Mouse (Mus musculus): ENCODE results near the gene Shisa9. TPM values are rescaled to one million over a fixed set of nuclear protein-coding genes. Genes with fewer than 3 reads are reported as not detected.
A peak's percentile ranks its signal among the peaks of the same experiment; 100 is the strongest.
"Not testable (repeated sequence)": the region's sequence is repeated elsewhere in the genome, so short reads cannot be mapped to it uniquely, and the experiment has no call there.

Shisa9 gene
- total RNA-seq (2017): not detected in 2 replicates

DNA sequence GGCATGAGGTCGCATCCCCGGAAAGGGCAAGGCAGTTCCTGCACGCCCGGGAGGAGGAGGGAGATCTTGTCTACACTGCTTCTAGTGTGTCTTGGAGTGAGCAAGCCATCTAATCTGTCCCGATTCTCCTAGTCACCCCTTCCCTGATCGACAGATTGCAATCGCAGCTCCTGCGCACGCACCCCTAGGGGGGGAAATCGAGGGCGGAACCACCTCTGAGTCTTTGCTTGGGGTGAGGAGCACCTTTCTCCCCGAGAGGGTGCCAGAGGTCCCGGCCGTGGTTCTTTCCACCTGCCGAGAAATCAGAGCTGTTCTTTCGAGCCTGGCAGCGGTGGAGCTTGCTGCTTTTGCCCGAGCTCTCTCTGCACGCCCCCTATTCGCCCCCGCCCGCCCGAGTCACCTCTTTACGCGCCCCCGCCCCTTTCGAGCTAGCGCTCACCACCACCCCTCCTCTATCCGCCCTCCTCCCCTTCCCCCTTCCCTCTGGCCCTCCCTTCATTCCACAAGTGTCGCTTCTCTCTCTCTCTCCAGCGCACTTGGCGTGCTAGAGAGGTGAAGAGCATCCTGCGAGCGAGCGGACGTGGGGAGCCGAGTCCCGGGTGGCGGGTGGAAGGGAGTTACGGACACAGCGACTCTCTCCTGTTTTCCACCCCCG lies at the start of gene Shisa9:
TSS of gene Shisa9 (plus strand) at position 498 of the 655 bp plus-strand sequence.
- no peak for ATAC-seq (ENCODE audit: extremely low read depth, insufficient number of reproducible peaks, low FRiP score, poor library complexity, severe bottlenecking)

DNA sequence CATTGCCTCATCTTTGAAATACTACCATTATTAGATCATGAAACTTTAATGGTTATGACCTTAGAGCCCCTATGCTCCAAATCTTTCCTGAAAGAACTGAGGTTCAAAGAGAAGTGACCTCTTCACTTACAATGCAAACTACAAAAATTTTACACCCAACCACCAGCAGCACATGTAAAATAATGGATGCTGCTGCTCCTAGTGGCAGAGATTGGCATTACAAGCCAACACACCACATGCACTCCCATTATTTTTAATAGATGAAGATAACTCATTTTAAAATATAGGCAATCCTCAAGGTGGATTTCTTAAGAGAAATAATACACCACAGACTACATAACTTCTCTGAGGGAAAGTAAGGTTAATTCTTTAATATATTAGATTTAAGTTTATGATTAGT lies 43.4 kb upstream of the Shisa9 start:
- ATAC-seq (ENCODE audit: extremely low read depth, insufficient number of reproducible peaks, low FRiP score, poor library complexity, severe bottlenecking): peak; percentile 39; the same call in 1 of the 2 replicates

DNA sequence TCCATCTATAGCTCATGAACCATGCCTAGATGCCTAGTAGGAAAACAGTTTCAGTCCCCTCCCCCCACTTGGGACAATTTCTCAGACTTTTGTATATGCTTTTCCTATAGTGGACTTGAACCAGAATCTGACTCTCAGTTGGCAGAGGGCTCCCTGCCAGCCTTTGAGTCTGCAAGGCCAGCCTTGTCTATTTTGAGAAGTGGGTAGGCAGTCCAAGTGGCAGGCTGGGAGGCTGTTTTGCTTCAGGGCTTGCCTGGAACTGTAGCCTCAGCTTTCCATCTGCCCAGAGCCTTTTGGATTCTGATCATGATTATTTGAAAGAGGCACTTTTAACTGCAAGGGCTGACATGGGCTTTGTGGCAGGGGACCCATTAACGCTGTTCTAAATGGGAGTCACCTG lies 23.2 kb upstream of the Shisa9 start:
- no peak for ATAC-seq (ENCODE audit: extremely low read depth, insufficient number of reproducible peaks, low FRiP score, poor library complexity, severe bottlenecking)

- ATAC-seq (ENCODE audit: extremely low read depth, insufficient number of reproducible peaks, low FRiP score, poor library complexity, severe bottlenecking): no peak
Observed at GRCm38 (mm10) chr16:11966041-11966440, 17.9 kb upstream of the Shisa9 start.

- not testable (repeated sequence) for ATAC-seq (ENCODE audit: extremely low read depth, insufficient number of reproducible peaks, low FRiP score, poor library complexity, severe bottlenecking)
Observed at GRCm38 (mm10) chr16:11966810-11967209, 17.1 kb upstream of the Shisa9 start.

GRCm38 (mm10) chr16:11967579-11967978 lies 16.3 kb upstream of the Shisa9 start:
- ATAC-seq (ENCODE audit: extremely low read depth, insufficient number of reproducible peaks, low FRiP score, poor library complexity, severe bottlenecking): no peak

- ATAC-seq (ENCODE audit: extremely low read depth, insufficient number of reproducible peaks, low FRiP score, poor library complexity, severe bottlenecking): no peak
Observed at GRCm38 (mm10) chr16:11973707-11974106, 10.2 kb upstream of the Shisa9 start.

DNA sequence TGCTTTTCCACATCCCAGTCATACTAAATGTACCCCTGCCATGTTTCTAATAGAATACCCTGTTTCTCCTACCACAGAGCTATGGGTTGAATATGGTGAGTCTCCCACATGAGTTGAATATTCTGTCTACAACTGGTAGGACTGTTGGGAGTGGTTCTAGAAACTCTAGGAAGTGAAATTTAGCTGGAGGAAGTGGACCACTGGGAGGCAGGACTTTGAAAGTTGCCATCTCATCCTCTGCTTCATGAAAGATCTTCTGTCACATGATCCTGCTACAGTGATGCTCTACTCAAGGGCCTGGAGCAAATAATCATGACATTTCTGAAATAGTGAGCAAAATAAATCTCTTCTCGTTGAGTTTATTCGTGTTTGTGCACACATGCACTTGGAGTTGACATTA lies 7.2 kb upstream of the Shisa9 start:
- no peak for ATAC-seq (ENCODE audit: extremely low read depth, insufficient number of reproducible peaks, low FRiP score, poor library complexity, severe bottlenecking)

GRCm38 (mm10) chr16:11980764-11981163 lies 3.1 kb upstream of the Shisa9 start:
- ATAC-seq (ENCODE audit: extremely low read depth, insufficient number of reproducible peaks, low FRiP score, poor library complexity, severe bottlenecking): no peak

DNA sequence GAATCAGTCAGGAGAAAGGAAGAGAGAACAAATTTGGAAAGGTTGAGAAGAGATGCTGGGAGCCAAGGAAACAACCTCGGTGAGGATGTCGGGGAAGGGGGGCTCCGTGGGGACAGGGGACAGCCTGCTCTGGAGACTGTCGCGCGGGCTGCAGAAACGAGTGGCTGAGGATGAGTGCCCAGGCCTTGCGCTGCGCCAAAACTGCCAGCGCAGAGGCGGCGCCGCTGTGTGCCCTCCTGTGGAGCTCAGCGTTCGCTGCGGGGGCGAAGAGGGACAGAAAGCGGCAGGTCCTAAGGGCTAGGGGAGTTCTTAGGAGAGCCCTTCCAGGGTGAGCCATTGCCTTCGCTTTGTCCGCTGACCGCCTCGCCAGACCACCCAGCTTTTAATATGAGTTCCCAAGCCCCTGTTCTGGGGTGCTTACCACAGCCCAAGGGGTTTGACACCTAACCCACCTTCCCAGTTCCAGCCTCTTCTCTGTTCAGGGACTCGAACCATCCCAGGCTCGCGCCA lies 752 bp upstream of the Shisa9 start:
- ATAC-seq (ENCODE audit: extremely low read depth, insufficient number of reproducible peaks, low FRiP score, poor library complexity, severe bottlenecking): no peak

- no peak for ATAC-seq (ENCODE audit: extremely low read depth, insufficient number of reproducible peaks, low FRiP score, poor library complexity, severe bottlenecking)
Observed at GRCm38 (mm10) chr16:11984271-11984791, 418 bp downstream of the Shisa9 start.

- no peak for ATAC-seq (ENCODE audit: extremely low read depth, insufficient number of reproducible peaks, low FRiP score, poor library complexity, severe bottlenecking)
Observed at GRCm38 (mm10) chr16:11987056-11987455, 3.1 kb downstream of the Shisa9 start.

DNA sequence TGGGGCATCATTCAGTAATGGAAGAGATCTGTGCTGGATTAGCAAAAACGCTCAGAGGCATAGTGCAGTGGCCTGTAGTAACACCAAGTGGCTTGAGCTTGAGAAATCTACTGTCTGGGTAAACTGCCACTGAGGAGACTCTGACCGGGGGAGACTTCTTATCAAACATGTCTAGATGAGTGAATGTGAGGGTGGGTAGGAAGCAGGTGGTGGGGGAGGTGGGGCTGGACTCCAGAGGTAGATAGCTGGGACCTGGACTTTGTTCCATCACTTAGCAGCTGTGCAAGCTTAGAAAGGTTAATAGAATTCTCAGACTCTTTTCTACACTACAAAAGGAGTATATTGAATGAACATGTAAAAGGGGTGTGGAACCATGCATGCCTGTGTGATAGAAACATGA lies 21.3 kb downstream of the Shisa9 start:
- ATAC-seq (ENCODE audit: extremely low read depth, insufficient number of reproducible peaks, low FRiP score, poor library complexity, severe bottlenecking): no peak

DNA sequence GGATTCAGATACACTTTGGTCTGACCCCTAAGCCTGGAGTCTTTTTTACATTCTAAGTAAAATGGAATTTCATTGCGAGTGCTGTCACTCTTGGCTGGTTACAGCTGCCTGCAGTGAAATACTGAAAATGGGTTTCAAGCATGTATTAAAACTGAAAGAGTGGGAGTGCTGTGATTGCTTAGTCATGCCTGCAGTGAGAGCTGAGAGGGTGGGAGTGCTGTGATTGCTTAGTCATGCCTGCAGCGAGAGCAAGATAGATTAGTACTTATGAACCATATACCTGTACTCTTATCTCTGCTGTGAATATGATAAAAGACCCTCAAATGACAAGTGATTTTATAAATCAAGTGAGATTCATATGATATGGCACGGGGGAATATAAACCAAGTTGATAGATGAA lies 26.2 kb downstream of the Shisa9 start:
- no peak for ATAC-seq (ENCODE audit: extremely low read depth, insufficient number of reproducible peaks, low FRiP score, poor library complexity, severe bottlenecking)

DNA sequence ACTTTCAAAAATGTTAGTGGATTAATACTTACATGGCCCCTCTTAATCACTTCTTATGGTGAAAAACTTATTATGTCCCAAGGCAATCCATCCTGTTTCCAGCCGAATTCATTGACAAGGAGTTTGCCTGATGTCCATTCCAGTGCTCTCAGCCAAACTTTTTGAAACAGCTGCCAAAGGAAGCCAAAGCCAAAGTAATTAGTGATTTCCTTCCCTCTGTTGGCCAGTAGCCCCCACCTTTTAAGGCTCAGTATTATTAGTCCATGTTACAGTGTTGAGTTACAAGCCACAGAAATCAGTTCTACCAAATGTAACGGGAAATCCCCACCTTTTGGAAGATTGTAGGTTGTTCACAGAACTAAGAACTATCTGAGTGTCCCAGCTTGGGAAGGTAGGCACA lies 28.8 kb downstream of the Shisa9 start:
- no peak for ATAC-seq (ENCODE audit: extremely low read depth, insufficient number of reproducible peaks, low FRiP score, poor library complexity, severe bottlenecking)

DNA sequence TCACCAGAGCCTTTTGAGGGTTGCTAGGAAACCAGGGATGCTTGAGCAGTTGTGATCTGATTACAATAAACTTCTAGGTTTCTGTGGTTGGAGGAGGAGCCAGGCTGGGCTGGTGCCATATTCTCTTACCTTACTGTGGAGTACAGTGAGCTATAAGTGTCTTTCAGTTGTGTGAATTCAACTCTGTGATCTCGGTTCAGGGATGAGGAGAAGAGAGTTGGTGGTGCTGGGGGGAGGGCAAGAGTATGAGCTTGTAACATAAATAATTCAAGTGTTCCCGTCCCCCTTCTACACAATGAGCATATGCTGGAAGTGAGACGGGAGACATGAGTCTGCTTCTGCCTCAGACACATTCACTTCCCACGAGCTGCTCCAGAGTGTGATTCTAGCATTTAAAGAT lies 30.6 kb downstream of the Shisa9 start:
- no peak for ATAC-seq (ENCODE audit: extremely low read depth, insufficient number of reproducible peaks, low FRiP score, poor library complexity, severe bottlenecking)

DNA sequence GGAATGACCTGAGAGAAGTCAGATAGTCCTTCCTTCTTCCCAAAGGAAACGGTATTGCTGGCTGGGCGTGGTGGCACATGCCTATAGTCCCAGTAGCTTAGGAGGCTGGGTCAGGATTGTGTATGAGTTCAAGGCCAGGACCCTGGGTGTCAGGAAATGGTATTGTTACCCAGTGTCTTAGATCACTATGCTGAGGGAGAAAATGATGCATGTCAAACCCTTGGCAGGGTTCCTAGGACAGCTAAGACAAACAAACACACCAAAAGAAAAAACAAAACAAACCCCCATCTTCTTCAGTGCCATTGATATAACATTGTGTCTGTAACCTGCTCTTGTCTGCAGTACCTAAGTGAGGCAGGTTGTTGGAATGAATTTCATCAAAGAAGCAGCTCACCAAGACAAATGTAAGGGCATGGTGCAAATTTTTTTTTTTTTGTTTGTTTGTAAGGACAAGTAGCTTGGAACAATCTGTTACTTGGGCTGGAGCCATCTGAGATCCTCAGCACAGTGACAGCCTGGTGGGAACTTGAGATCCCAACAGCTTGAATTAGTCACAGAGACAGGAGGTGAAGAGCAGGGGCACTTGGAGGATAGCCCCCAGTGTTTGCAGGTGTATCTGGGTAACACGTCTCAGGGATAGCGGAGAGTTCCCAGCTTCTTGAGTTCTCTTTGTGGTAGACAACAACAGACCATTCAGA lies 34.2 kb downstream of the Shisa9 start:
- ATAC-seq (ENCODE audit: extremely low read depth, insufficient number of reproducible peaks, low FRiP score, poor library complexity, severe bottlenecking): no peak

DNA sequence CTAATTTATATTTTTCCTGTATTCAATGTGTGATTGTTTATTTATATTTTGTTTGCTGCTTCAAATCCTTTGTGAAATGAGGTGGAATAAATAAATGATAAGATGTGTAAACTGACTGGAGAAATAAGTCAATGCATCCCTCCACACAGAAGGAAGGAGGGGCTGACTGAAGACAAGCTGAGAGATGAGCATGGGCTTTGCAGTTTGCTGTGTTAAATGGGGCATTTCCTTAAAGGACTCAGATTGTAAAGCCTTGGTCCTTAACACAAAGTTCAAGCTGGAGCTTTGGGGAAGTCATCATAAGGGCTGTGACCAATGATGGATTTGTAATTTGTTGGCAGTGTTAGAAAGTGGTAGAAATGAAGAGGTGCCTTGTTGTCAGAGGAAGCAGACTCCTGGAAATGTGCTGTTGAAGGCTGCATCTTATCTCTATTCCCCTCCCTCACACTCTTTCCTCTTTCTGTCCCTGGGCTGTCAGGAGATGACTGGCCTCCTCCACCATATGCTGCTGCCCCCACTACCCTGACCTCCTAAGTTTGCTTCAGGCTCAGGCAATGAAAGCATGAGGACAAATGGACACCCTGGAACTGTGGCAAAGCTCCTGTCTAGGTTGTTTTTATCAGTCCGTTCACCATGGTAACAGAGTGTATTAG lies 36.3 kb downstream of the Shisa9 start:
- ATAC-seq (ENCODE audit: extremely low read depth, insufficient number of reproducible peaks, low FRiP score, poor library complexity, severe bottlenecking): no peak

DNA sequence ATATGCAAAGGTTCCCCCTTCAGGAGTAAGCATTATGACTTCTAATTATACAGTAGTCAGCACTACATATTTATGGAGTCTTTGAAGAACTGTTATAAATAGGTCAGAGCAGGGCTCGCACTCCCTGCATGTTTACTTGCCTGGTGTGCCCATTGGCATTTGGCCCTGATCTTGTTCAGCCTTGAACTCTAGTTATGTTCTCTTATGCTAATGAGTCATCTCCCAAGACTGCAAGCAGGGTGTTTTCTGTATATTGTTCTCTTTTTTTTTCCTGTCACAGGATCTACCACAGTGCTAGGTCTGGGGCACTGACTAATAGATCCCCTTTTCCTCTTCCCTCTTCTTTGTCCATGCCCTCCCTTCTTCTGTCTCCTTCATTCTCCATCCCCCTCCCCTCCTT lies 48.5 kb downstream of the Shisa9 start:
- ATAC-seq (ENCODE audit: extremely low read depth, insufficient number of reproducible peaks, low FRiP score, poor library complexity, severe bottlenecking): no peak

DNA sequence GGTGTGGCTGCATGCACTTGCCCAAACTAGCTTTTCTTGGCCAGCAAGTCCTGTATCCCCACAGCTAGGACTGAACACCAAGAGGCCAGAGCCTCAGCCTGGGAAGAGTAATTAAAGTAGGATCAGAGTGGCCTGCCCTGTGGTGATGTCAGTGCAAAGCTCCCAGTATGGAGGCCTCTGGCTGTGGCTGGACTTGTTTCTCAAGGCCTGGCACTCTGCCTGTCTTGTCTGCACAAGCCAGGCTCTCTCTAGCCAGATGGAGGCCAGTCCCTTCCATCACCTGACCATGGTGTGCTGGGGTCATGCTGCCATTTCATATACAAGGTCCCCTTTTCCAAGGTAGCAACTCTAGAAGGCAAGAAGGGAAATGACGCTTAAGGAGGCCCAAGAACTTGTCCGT lies 51.0 kb downstream of the Shisa9 start:
- ATAC-seq (ENCODE audit: extremely low read depth, insufficient number of reproducible peaks, low FRiP score, poor library complexity, severe bottlenecking): no peak
